Mouse (Mus musculus) lung, embryonic 16.5 days (tissue): ENCODE data around the gene Armc7. TPM values are rescaled to one million over a fixed set of nuclear protein-coding genes. Genes with fewer than 3 reads are reported as not detected.
A peak's percentile ranks its signal among the peaks of the same experiment; 100 is the strongest.

ENCODE experiments used
- ATAC-seq: fragments of 200-750 bp; cut with Nextera tagmentation; 2 replicates; pipeline ENCODE4 v1.8.0; 2017; ENCODE audit warnings: low read depth, mild to moderate bottlenecking, moderate library complexity
- H3K27ac ChIP-seq: fragments of 300-500 bp; sonication (generic); 2 replicates; pipeline ENCODE4 v1.5.1; 2014; ENCODE audit warnings: mild to moderate bottlenecking, control low read depth, low read length
- H3K27me3 ChIP-seq: fragments of 300-500 bp; sonication (generic); 2 replicates; pipeline ENCODE4 v1.6.1; 2014; ENCODE audit warnings: low read depth, low read length, mixed read lengths; ENCODE audit not compliant: control insufficient read depth, insufficient read depth
- H3K36me3 ChIP-seq: fragments of 300-500 bp; sonication (generic); 2 replicates; pipeline ENCODE4 v1.6.1; 2014; ENCODE audit warnings: low read length; ENCODE audit not compliant: control insufficient read depth, insufficient read depth
- H3K4me1 ChIP-seq: fragments of 300-500 bp; sonication (generic); replicated peaks from 2 replicates; pipeline ENCODE4 v1.6.1; 2014; ENCODE audit warnings: low read length, mixed read lengths; ENCODE audit not compliant: control insufficient read depth, insufficient read depth
- H3K4me2 ChIP-seq: fragments of 300-500 bp; sonication (generic); 2 replicates; pipeline ENCODE4 v1.6.1; 2014; ENCODE audit warnings: low read depth, low read length, control low read depth
- H3K4me3 ChIP-seq: fragments of 300-500 bp; sonication (generic); 2 replicates; pipeline ENCODE4 v1.5.1; 2014; ENCODE audit warnings: mild to moderate bottlenecking, low read length, control low read depth
- H3K9ac ChIP-seq: fragments of 300-500 bp; sonication (generic); 2 replicates; pipeline ENCODE4 v1.6.1; 2014; ENCODE audit warnings: low read length, control low read depth
- H3K9me3 ChIP-seq: fragments of 300-500 bp; sonication (generic); 2 replicates; pipeline ENCODE4 v1.6.1; 2016; ENCODE audit warnings: low read length; ENCODE audit not compliant: control insufficient read depth
- WGBS: fragments of 180-500 bp; shearing (Covaris S2); extraction: QIAGEN DNeasy Blood & Tissue Kit; methylation state at CpG from one replicate; pipeline ENCODE4 v1.1.7; 2014; 5-methylcytosine and 5-hydroxymethylcytosine counted together
- polyA plus RNA-seq: library from polyadenylated mRNA; unstranded; fragments of >200 nt; fragmentation: Nextera tagmentation; extraction: Ambion mirVana; gene quantifications from 2 replicates; pipeline ENCODE4 v1.2.1, GENCODE M21; 2015

Gene Armc7
- polyA plus RNA-seq, result 7.2 and 7.4 TPM in 2 replicates

DNA sequence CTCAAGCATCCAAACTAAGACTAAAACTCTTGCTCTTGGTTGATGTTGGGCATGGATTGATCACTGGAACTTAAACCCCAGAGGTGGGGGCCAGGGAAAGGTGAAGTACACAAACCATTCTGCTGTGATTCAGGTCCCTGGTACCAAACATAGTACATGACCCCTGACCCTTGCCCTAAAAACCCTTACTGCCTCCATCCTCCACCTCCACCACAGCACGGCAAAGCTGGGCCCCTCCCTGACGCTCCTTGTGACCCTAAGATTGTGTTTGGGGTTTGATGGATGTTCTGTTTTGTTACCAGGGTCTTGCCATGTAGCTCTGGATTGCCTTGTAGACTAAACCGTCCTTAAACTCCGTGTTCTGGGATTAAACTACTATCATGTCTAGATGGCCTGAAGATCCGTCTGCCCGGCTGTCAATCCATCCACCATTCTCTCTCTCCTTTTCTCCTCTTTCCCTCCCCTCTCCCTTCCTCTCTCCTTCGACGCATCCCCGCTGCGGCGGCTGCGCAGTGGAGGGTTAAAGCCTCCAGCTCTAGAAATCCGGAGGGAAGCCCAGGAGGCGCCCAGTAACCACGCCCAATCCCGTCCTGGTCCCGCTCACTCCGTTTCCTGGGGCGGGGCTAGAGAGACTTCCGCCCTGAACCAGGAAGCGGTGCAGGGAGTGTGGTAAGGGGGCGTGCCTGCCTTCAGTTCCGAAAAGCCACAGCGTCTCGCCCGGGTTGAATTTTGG lies at the start of gene Armc7:
Gene Armc7 (plus strand): TSS at position 643 of the 733 bp plus-strand sequence.
- ATAC-seq, result peak; percentile 98
- peaks cover 18% of the 10 kb centered on the region for H3K4me1 ChIP-seq
- under 1% methylated on average over 26 of the region's 26 CpGs for whole genome bisulfite sequencing
- peak within 1 kb of the TSS; percentile 57 for H3K27ac ChIP-seq
- peak within 1 kb of the TSS; percentile 84 for H3K9ac ChIP-seq
- peak within 1 kb of the TSS; percentile 66 for H3K4me2 ChIP-seq
- H3K4me3 ChIP-seq, result peak within 1 kb of the TSS; percentile 94
- H3K36me3 ChIP-seq, result no peaks in the 10 kb centered on the region
- H3K27me3 ChIP-seq, result no peaks in the 10 kb centered on the region
- H3K9me3 ChIP-seq, result no peaks in the 10 kb centered on the region

DNA sequence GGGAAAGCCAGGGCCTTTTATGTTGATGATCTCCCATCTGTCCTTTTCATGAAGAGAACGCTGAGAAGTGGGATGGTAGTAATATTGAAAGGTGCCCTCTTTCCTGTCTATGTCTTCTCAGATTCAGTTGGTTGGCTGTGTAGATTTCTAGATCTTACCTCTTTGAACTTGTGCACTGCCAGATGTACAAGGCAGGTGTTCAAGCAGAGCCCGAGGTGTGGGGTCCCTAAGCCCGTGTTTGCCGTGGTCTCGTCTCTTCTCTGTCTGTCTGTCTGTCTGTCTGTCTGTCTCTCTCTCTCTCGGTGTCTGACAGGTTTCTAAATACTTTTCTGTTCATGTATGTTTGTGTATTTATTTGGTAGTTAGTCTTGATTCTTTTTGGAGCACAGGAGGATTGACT lies 49.8 kb upstream of the Armc7 start:
- Histone ChIP-seq H3K4me1 (peaks cover 11% of the 10 kb centered on the region), H3K4me3 (no peak overlapping the region), H3K4me2 (no peak overlapping the region), H3K9ac (no peak overlapping the region), H3K27ac (no peak overlapping the region), H3K27me3 (no peaks in the 10 kb centered on the region), H3K9me3 (no peaks in the 10 kb centered on the region), H3K36me3 (peaks cover 17% of the 10 kb centered on the region)
- ATAC-seq, result no peak
- WGBS, result 88% methylated on average over 6 of the region's 6 CpGs

DNA sequence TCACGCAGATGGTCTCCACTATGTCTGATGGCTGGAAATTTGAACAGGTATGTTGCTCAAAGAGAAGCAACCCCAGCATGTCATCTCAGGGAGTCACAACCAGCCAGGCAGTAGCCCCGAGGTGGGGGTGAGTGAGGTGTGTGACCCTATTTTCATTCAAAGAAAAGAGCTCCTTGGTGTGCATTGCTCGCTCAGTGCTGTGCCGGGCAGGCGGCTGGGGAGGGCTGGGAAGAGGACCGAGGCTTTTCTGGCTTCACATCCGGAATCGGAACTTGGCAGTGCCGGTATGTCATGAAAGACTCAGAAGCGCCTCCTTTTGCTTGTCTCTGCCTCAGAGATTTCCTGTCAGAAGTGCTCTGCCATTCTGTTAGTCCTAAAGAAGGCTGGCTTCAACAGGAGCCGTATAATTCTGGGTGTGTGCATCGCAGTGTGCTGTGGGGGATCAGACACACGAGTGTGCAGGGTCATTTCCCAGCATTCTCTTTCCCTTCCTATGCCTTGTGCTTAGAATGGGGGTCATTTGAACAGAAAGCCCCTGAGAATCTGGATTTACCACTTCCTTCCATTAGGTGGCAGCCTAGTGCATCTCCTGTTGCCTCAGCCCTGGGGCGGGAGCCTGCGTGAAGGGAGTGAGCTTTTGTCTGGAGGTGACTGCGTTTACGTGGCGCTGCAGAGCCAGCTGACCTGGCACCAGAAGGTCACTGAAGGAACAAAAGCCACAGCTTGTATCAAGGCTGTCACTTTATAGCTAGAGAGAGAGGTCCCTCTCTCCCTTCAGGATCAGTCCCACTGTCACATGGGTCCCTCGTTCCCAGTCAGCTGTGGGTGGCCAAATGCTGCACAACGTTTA lies 47.8 kb upstream of the Armc7 start:
- H3K27me3 ChIP-seq, result no peaks in the 10 kb centered on the region
- H3K9ac ChIP-seq, result peak overlapping the region; percentile 31; the same call in 1 of the 2 replicates
- H3K36me3 ChIP-seq, result peaks cover 27% of the 10 kb centered on the region
- WGBS, result 37% methylated on average over 20 of the region's 20 CpGs
- no peaks in the 10 kb centered on the region for H3K9me3 ChIP-seq
- H3K4me1 ChIP-seq, result peaks cover 2% of the 10 kb centered on the region; the same call in 1 of the 2 replicates
- H3K4me3 ChIP-seq, result 0 out of 2 replicates have a peak overlapping the region, but pooled peaks have one; percentile 9
- peak; percentile 76 for ATAC-seq
- H3K4me2 ChIP-seq, result peak overlapping the region; percentile 10; the same call in 1 of the 2 replicates
- H3K27ac ChIP-seq, result peak overlapping the region; percentile 67

DNA sequence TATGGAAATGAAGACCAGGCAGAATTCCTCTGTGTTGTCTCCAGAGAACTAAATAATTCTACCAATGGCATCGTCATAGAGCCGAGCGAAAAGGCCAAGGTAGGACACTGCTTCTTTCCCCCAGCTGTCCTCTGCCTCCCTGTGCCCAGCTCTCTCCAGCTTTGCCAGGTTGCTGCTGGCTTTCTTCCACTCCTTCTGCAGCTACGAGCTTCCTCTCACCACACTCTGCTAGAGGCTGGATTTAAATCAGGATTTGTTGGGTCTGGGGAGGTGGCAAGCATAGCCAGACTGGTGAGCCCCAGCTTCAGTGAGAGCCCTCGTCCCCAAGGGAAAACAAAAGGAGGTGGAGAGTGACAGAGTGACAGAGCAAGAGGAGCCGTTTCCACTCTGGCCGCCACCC lies 46.2 kb upstream of the Armc7 start:
- H3K36me3 ChIP-seq, result peaks cover 25% of the 10 kb centered on the region
- no peaks in the 10 kb centered on the region for H3K27me3 ChIP-seq
- no peak overlapping the region for H3K4me3 ChIP-seq
- H3K27ac ChIP-seq, result no peak overlapping the region
- H3K9me3 ChIP-seq, result no peaks in the 10 kb centered on the region
- ATAC-seq, result no peak
- no peak overlapping the region for H3K4me2 ChIP-seq
- peaks cover 2% of the 10 kb centered on the region; the same call in 1 of the 2 replicates for H3K4me1 ChIP-seq
- H3K9ac ChIP-seq, result no peak overlapping the region
- 79% methylated on average over 7 of the region's 7 CpGs for WGBS

DNA sequence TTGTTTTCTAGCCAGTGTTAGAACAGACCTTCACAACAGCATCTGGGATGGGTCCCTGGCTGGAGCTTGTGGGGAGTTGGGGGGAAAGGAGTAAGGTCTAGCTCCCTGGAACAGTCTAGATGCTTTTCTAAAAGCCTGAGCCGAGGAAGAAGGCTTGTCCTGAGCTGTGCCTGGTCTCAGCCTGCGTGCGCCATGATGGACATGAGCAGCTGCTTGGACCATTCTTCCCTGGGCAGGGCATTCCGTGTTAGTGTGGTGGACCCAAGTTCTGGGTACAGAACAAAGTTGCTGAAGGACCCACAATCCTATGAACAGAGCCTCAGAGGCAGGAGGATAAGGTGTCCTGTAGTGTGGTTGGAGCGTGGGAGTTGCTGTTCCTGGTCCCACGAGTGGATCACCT lies 44.9 kb upstream of the Armc7 start:
- Histone ChIP-seq H3K4me2 (no peak overlapping the region), H3K9ac (no peak overlapping the region), H3K27ac (no peak overlapping the region), H3K4me3 (no peak overlapping the region), H3K36me3 (peaks cover 18% of the 10 kb centered on the region), H3K27me3 (no peaks in the 10 kb centered on the region), H3K9me3 (no peaks in the 10 kb centered on the region), H3K4me1 (peaks cover 4% of the 10 kb centered on the region; the same call in 1 of the 2 replicates)
- WGBS, result 90% methylated on average over 6 of the region's 6 CpGs
- ATAC-seq, result no peak

DNA sequence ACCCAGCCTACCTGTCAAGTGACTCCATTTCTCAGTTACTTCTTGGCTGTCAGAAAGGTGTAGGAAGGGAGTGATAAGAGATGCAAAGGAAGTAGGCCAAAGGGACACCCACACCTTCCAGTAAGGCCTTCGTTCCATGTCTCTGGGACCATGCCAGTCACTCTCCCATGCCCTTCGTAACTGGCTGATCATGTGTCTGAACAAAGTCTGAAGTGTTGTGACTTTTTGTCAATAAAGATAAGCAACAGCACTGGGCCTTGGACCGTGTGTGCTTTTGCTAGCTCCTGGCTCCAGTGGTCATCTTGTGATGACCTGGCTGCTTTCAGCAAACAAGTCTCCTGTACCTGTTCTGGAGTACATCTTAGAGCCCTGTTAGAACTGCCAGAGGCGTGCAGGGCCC lies 42.7 kb upstream of the Armc7 start:
- no peak for ATAC-seq
- no peaks in the 10 kb centered on the region for H3K27me3 ChIP-seq
- peaks cover 18% of the 10 kb centered on the region for H3K36me3 ChIP-seq
- H3K4me2 ChIP-seq, result no peak overlapping the region
- WGBS, result 58% methylated on average over 4 of the region's 4 CpGs
- peaks cover 7% of the 10 kb centered on the region; the same call in 1 of the 2 replicates for H3K4me1 ChIP-seq
- H3K27ac ChIP-seq, result no peak overlapping the region
- H3K4me3 ChIP-seq, result no peak overlapping the region
- H3K9ac ChIP-seq, result no peak overlapping the region
- H3K9me3 ChIP-seq, result no peaks in the 10 kb centered on the region

- H3K27ac ChIP-seq, result no peak overlapping the region
- no peak overlapping the region for H3K4me2 ChIP-seq
- no peak overlapping the region for H3K9ac ChIP-seq
- peaks cover 18% of the 10 kb centered on the region for H3K36me3 ChIP-seq
- H3K9me3 ChIP-seq, result no peaks in the 10 kb centered on the region
- no peak for ATAC-seq
- 63% methylated on average over 6 of the region's 6 CpGs for WGBS
- no peaks in the 10 kb centered on the region for H3K27me3 ChIP-seq
- peaks cover 7% of the 10 kb centered on the region; the same call in 1 of the 2 replicates for H3K4me1 ChIP-seq
- no peak overlapping the region for H3K4me3 ChIP-seq
These were observed 42.1 kb upstream of the Armc7 start for GRCm38 (mm10) chr11:115433342-115433741.

DNA sequence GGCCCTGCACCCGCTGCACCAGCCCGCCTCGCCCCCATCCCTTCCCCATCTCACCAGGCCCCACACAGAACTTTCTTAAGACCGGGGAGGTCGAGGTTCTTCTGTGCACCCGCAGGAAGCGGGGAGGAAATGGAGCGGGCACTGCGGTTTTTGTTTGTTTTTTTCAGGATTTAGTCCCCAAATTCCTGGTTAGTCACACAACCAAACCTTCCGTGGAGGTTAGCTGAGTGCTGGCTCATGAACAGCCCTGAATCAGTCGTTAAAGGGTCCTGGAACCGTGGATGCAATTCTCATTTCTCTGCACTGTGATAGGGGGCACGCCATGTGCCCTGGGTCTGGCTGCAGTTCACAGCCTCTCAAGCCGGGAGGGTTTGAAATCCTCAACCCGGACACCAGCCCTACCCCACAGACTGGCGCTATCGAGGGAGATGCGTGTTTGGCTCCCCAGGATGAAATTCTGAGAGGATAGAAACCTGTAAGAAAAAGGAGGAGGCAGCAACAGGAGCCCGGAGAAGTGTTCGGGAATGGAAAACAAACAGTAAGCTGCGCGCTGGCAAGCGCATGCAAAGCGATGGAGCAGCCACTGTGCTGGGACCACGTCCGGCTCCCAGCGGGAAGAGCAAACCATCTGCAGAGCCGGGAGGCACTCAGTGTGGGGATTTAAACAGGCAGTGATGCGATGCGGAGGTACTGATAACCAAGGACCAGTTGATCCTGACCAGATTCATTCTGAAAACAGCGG lies 39.7 kb upstream of the Armc7 start:
- Histone ChIP-seq H3K27ac (no peak overlapping the region), H3K36me3 (peaks cover 8% of the 10 kb centered on the region), H3K4me3 (peak overlapping the region; percentile 43), H3K4me1 (peaks cover 7% of the 10 kb centered on the region; the same call in 1 of the 2 replicates), H3K9ac (peak overlapping the region; percentile 61), H3K4me2 (peak overlapping the region; percentile 73), H3K27me3 (no peaks in the 10 kb centered on the region), H3K9me3 (peaks cover 3% of the 10 kb centered on the region; the same call in 1 of the 2 replicates)
- 4% methylated on average over 31 of the region's 31 CpGs for WGBS
- peak; percentile 73 for ATAC-seq
